Mouse (Mus musculus) spleen, adult 2 months (tissue): ENCODE measurements around the gene Trim80. TPM values are rescaled to one million over a fixed set of nuclear protein-coding genes. Genes with fewer than 3 reads are reported as not detected.
"Not testable (repeated sequence)": the region's sequence is repeated elsewhere in the genome, so short reads cannot be mapped to it uniquely, and the experiment has no call there.

Experiments
- DNase-seq, 2 experiments: peaks; one replicate each; pipeline versions ENCODE4 v3.0.0 to v3.0.0-alpha.2; 2012 to 2021; ENCODE audit warnings: low spot score in 2 of 2, low read depth in 1 of 2
- H3K27ac ChIP-seq: fragments of 200-500 bp; 2 replicates; pipeline ENCODE4 v1.5.1; 2012; ENCODE audit warnings: low read length, inconsistent platforms; ENCODE audit not compliant: insufficient read depth
- H3K27me3 ChIP-seq: fragments of 200-500 bp; 2 replicates; pipeline ENCODE4 v1.6.1; 2012; ENCODE audit warnings: mild to moderate bottlenecking, moderate library complexity, low read length, inconsistent platforms; ENCODE audit not compliant: control insufficient read depth, insufficient read depth
- H3K36me3 ChIP-seq: fragments of 200-500 bp; 2 replicates; pipeline ENCODE4 v1.6.1; 2012; ENCODE audit warnings: mild to moderate bottlenecking, low read length, inconsistent platforms; ENCODE audit not compliant: control insufficient read depth, insufficient read depth
- H3K4me1 ChIP-seq: fragments of 200-500 bp; 2 replicates; pipeline ENCODE4 v1.6.1; 2011; ENCODE audit warnings: inconsistent platforms; ENCODE audit not compliant: control insufficient read depth, insufficient read depth, insufficient read length
- H3K4me3 ChIP-seq: fragments of 200-500 bp; 2 replicates; pipeline ENCODE4 v1.5.1; 2011; ENCODE audit warnings: mild to moderate bottlenecking, inconsistent platforms; ENCODE audit not compliant: insufficient read depth, insufficient read length; ENCODE audit errors: extremely low read depth
- CTCF ChIP-seq: fragments of 200-500 bp; IDR thresholded peaks from 2 replicates; pipeline ENCODE4 v1.5.1; 2011; ENCODE audit warnings: mild to moderate bottlenecking, inconsistent platforms; ENCODE audit not compliant: insufficient read depth, insufficient read length, insufficient replicate concordance; ENCODE audit errors: extremely low read depth
- POLR2A ChIP-seq: fragments of 200-500 bp; IDR thresholded peaks from 2 replicates; pipeline ENCODE4 v1.6.1; 2011; ENCODE audit warnings: low read depth, low read length, inconsistent platforms
- WGBS: fragments of 180-500 bp; shearing (Covaris S2); methylation state at CpG from one replicate; pipeline ENCODE4 v1.1.7; 2018; 5-methylcytosine and 5-hydroxymethylcytosine counted together
- polyA plus RNA-seq: library from polyadenylated mRNA; depleted of rRNA; stranded (reverse); fragments of >200 nt; gene quantifications from 2 replicates; pipeline ENCODE4 v1.2.3, GENCODE M21; 2012; rRNA removed

Gene Trim80
- polyA plus RNA-seq, 1 experiment: not detected

DNA sequence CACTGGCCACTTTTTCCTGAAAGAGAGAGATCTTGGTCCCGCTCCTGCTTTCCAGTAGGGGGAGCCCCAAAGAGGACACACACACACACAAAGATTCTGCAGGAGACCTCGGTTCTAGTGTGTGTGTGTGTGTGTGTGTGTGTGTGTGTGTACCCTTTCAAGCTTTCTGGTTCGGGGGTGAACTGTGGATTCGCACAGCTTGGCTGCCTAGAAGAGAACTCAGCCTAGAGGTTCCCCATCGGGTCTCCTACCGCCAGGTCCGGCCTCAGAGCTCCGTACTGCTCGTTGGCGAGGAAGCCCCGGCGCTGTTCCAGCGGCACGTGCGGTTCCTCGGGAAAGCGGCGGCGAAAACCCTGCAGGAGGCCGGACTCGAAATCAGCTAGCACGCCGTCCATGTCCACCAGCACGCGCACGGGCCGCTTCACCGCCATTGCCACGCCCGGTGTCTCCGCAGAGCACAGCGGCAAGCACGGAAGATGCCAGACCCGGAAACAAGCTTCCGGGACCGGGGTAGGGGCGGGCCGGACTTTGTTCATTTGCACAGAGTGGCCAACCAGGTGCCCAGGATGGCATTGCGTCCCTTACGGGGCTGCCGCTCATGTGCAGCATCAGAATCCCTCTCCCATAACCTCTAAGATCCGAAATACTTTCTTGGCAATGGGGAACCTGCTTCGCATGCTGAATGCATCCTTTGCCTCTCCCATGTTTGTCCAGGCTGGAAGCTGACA lies 51.2 kb downstream of the Trim80 start, which contains the start of gene Nt5c:
Nt5c (minus strand) TSS at position 507 of the 728 bp plus-strand sequence.
- H3K36me3 ChIP-seq: peaks cover 17% of the 10 kb centered on the region
- TF ChIP-seq POLR2A: peak; percentile 92
- peak; percentile 40; the same call in 1 of the 2 replicates for TF ChIP-seq CTCF
- peak; percentile 59 to 87 for DNase-seq
- under 1% methylated on average over 43 of the region's 43 CpGs for WGBS
- H3K27ac ChIP-seq: peak within 1 kb of the TSS; percentile 80
- H3K27me3 ChIP-seq: no peaks in the 10 kb centered on the region
- H3K4me3 ChIP-seq: peak within 1 kb of the TSS; percentile 80
- H3K4me1 ChIP-seq: peaks cover 5% of the 10 kb centered on the region; the same call in 1 of the 2 replicates

GRCm38 (mm10) chr11:115492387-115492786 lies 52.0 kb downstream of the Trim80 start:
- 34% methylated on average over 6 of the region's 6 CpGs for WGBS
- H3K27me3 ChIP-seq: no peaks in the 10 kb centered on the region
- H3K4me1 ChIP-seq: peaks cover 5% of the 10 kb centered on the region; the same call in 1 of the 2 replicates
- DNase-seq: no peak
- H3K27ac ChIP-seq: no peak overlapping the region
- peaks cover 20% of the 10 kb centered on the region for H3K36me3 ChIP-seq
- TF ChIP-seq POLR2A: no peak
- no peak for TF ChIP-seq CTCF
- peak overlapping the region; percentile 80 for H3K4me3 ChIP-seq

DNA sequence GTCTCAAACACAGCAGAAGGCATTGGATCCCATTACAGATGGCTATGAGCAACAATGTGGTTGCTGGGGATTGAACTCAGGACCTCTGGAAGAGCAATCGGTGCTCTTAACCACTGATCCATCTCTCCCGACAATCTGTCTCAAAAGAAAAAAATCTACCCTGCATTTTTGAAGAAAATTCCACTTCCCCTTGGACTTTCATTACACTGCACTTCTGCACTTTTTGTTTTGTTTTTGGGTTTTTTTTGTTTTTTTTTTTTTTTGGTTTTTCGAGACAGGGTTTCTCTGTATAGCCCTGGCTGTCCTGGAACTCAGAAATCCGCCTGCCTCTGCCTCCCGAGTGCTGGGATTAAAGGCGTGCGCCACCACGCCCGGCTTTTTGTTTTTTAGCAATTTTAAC lies 56.2 kb downstream of the Trim80 start:
- DNase-seq, H3K4me3 ChIP-seq, H3K27me3 ChIP-seq, H3K4me1 ChIP-seq, H3K27ac ChIP-seq: not testable (repeated sequence)
- peaks cover 21% of the 10 kb centered on the region for H3K36me3 ChIP-seq
- 89% methylated on average over 9 of the region's 9 CpGs for WGBS

Other genes with a start within 250 kb of the Trim80 start
- 9.5 and 13.7 TPM in 2 replicates for gene Grin2c, start 173.3 kb upstream of the Trim80 start, polyA plus RNA-seq
- 18.7 and 24.6 TPM in 2 replicates for gene Fdxr, start 163.5 kb upstream of the Trim80 start, polyA plus RNA-seq
- gene Fads6, start 142.9 kb upstream of the Trim80 start, polyA plus RNA-seq: 1.1 TPM in 2 replicates
- not detected in 2 replicates for gene Otop2, start 133.4 kb upstream of the Trim80 start, polyA plus RNA-seq
- gene Ush1g, start 118.5 kb upstream of the Trim80 start, polyA plus RNA-seq: 2.0 TPM in 2 replicates
- gene Otop3, start 105.8 kb upstream of the Trim80 start, polyA plus RNA-seq: not detected in 2 replicates
- gene Hid1, start 72.8 kb upstream of the Trim80 start, polyA plus RNA-seq: 17.9 and 18.3 TPM in 2 replicates
- 7.0 and 8.4 TPM in 2 replicates for gene Cdr2l, start 58.6 kb upstream of the Trim80 start, polyA plus RNA-seq
- gene Mrpl58, start 36.8 kb upstream of the Trim80 start, polyA plus RNA-seq: 42.8 and 48.3 TPM in 2 replicates
- gene Atp5h, start 20.6 kb upstream of the Trim80 start, polyA plus RNA-seq: 34.5 and 40.4 TPM in 2 replicates
- 21.8 and 24.5 TPM in 2 replicates for gene Kctd2, start 20.4 kb upstream of the Trim80 start, polyA plus RNA-seq
- gene Slc16a5, start 21.9 kb downstream of the Trim80 start, polyA plus RNA-seq: 8.0 and 8.8 TPM in 2 replicates
- 31.0 and 40.3 TPM in 2 replicates for gene Armc7, start 35.1 kb downstream of the Trim80 start, polyA plus RNA-seq
- 59.1 and 73.6 TPM in 2 replicates for gene Nt5c, start 51.3 kb downstream of the Trim80 start, polyA plus RNA-seq
- gene Jpt1, start 73.8 kb downstream of the Trim80 start, polyA plus RNA-seq: 178 and 269 TPM in 2 replicates
- 25.8 and 28.3 TPM in 2 replicates for gene Sumo2, start 95.7 kb downstream of the Trim80 start, polyA plus RNA-seq
- gene Nup85, start 123.9 kb downstream of the Trim80 start, polyA plus RNA-seq: 41.4 and 42.4 TPM in 2 replicates
- gene Mrps7, start 163.4 kb downstream of the Trim80 start, polyA plus RNA-seq: 10.6 and 13.6 TPM in 2 replicates
- gene Gga3, start 163.5 kb downstream of the Trim80 start, polyA plus RNA-seq: 39.4 and 40.9 TPM in 2 replicates
- gene Mif4gd, start 172.4 kb downstream of the Trim80 start, polyA plus RNA-seq: 175 and 210 TPM in 2 replicates
- gene Slc25a19, start 187.8 kb downstream of the Trim80 start, polyA plus RNA-seq: 64.0 and 82.0 TPM in 2 replicates